Mouse (Mus musculus): Measurements from ENCODE around the gene Ints1. TPM values are rescaled to one million over a fixed set of nuclear protein-coding genes. Genes with fewer than 3 reads are reported as not detected.
A peak's percentile ranks its signal among the peaks of the same experiment; 100 is the strongest.

Ints1 gene
- polyA plus RNA-seq, 1 experiment from 2014 or later = 37.2 TPM

DNA sequence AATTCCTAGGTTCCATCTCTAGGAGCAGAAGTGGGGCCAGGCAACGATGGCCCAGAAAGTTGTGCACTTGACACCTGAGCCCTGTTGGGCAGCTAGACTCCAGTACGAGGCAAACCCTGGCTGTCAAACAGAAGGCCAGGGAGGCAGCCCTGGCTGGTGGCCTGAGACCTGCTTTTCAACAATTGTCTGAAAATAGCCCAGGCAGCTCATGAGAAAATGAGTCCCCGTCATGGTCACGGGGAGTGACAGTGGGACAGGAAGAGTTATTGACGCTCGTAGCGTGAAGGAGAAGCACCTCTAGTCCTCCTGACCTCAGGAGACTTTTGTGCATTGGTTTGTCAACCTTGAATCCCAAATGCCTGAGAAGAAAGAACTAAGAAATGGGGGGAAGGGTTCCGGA is 5.9 kb upstream of the Ints1 start:
- Histone ChIP-seq H3K27ac (no peak overlapping the region), H3K4me2 (replicated peaks) (no peak overlapping the region), H3K27me3 (ENCODE audit: control insufficient read depth, insufficient read depth, low read length) (no peaks in the 10 kb centered on the region), H3K4me3 (replicated peaks; ENCODE audit: low read length) (no peak overlapping the region), H3K9me3 (ENCODE audit: control insufficient read depth, low read length) (no peaks in the 10 kb centered on the region), H3K9ac (no peak overlapping the region), H3K4me1 (replicated peaks; ENCODE audit: control insufficient read depth, insufficient read depth, low read length) (no peaks in the 10 kb centered on the region), H3K36me3 (replicated peaks; ENCODE audit: control insufficient read depth, insufficient read depth) (no peaks in the 10 kb centered on the region)
- no peak for ATAC-seq (ENCODE audit: low FRiP score)
- WGBS = 85% methylated on average over 8 of the region's 8 CpGs
- DNase-seq (ENCODE audit: low spot score) = no peak

- DNase-seq (ENCODE audit: low spot score) (no peak), ATAC-seq (ENCODE audit: low FRiP score) (no peak)
- Histone ChIP-seq H3K36me3 (replicated peaks; ENCODE audit: control insufficient read depth, insufficient read depth) (peaks cover 17% of the 10 kb centered on the region), H3K9me3 (ENCODE audit: control insufficient read depth, low read length) (no peaks in the 10 kb centered on the region), H3K9ac (no peak overlapping the region), H3K27me3 (ENCODE audit: control insufficient read depth, insufficient read depth, low read length) (no peaks in the 10 kb centered on the region), H3K27ac (no peak overlapping the region), H3K4me1 (replicated peaks; ENCODE audit: control insufficient read depth, insufficient read depth, low read length) (peaks cover 7% of the 10 kb centered on the region), H3K4me3 (replicated peaks; ENCODE audit: low read length) (no peak overlapping the region), H3K4me2 (replicated peaks) (no peak overlapping the region)
- WGBS = 87% methylated on average over 5 of the region's 5 CpGs
These were observed 1.5 kb upstream of the Ints1 start for GRCm38 (mm10) chr5:139776966-139777365.

- no peak for ATAC-seq (ENCODE audit: low FRiP score)
- WGBS = 98% methylated on average over 8 of the region's 8 CpGs
These were observed 7.3 kb downstream of the Ints1 start for GRCm38 (mm10) chr5:139768216-139768615.

DNA sequence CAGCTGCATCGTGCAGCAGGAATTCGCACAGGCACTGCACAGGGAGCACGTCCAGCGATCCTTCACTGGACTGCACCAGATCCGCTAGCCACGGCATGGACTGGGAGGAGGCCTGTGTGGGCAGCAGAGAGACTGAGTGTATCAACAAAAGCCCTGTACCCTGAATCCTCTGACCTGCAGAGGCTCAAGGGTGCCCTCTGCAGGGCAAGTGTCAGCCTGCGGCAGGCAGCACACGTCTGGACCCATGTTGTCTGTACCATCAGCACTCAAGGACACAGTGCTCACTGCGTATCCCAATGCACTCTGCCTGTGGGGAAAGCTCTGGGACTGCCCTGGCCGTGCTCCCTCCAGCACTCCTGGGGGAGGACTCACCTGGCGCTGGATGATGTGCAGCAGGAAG is 11.2 kb downstream of the Ints1 start:
- Histone ChIP-seq H3K36me3 (replicated peaks; ENCODE audit: control insufficient read depth, insufficient read depth) (peaks cover 100% of the 10 kb centered on the region), H3K27me3 (ENCODE audit: control insufficient read depth, insufficient read depth, low read length) (no peaks in the 10 kb centered on the region), H3K9me3 (ENCODE audit: control insufficient read depth, low read length) (no peaks in the 10 kb centered on the region), H3K9ac (no peak overlapping the region), H3K4me3 (replicated peaks; ENCODE audit: low read length) (no peak overlapping the region), H3K4me1 (replicated peaks; ENCODE audit: control insufficient read depth, insufficient read depth, low read length) (no peaks in the 10 kb centered on the region), H3K27ac (no peak overlapping the region), H3K4me2 (replicated peaks) (no peak overlapping the region)
- DNase-seq (ENCODE audit: low spot score) (no peak), ATAC-seq (ENCODE audit: low FRiP score) (no peak)
- WGBS = 69% methylated on average over 11 of the region's 11 CpGs

More at GRCm38 (mm10) chr5:139768216-139768615, 7.3 kb downstream of the Ints1 start:
- H3K9ac ChIP-seq = no peak overlapping the region
- H3K9me3 ChIP-seq (ENCODE audit: control insufficient read depth, low read length) = no peaks in the 10 kb centered on the region
- H3K4me2 ChIP-seq (replicated peaks) = no peak overlapping the region
- DNase-seq (ENCODE audit: low spot score) = no peak
- H3K4me3 ChIP-seq (replicated peaks; ENCODE audit: low read length) = no peak overlapping the region
- H3K4me1 ChIP-seq (replicated peaks; ENCODE audit: control insufficient read depth, insufficient read depth, low read length) = no peaks in the 10 kb centered on the region
- peaks cover 100% of the 10 kb centered on the region for H3K36me3 ChIP-seq (replicated peaks; ENCODE audit: control insufficient read depth, insufficient read depth)
- no peak overlapping the region for H3K27ac ChIP-seq
- H3K27me3 ChIP-seq (ENCODE audit: control insufficient read depth, insufficient read depth, low read length) = no peaks in the 10 kb centered on the region

DNA sequence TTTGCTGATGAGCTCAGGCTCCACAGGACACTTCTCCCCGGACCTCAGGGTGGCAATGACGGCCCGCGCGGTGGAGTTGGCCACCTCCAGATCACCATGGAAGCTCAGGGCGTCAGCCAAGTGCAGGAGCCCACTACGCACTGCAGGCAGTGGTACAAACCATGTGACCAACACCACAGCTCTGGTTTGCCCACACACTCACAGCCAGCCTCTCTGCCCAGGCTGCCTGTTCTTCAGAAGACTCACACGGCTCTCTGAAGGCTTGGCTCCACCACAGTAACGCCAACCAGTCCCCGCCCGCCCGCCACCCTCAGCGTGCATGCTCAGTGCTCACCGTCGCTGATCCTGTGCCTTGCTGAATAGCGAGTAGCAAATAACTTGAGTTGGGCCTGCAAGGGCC is 17.4 kb downstream of the Ints1 start:
- no peak overlapping the region for H3K27ac ChIP-seq
- DNase-seq (ENCODE audit: low spot score) (no peak), ATAC-seq (ENCODE audit: low FRiP score) (no peak)
- H3K27me3 ChIP-seq (ENCODE audit: control insufficient read depth, insufficient read depth, low read length) = no peaks in the 10 kb centered on the region
- 90% methylated on average over 16 of the region's 16 CpGs for WGBS
- H3K36me3 ChIP-seq (replicated peaks; ENCODE audit: control insufficient read depth, insufficient read depth) = peaks cover 93% of the 10 kb centered on the region
- no peaks in the 10 kb centered on the region for H3K9me3 ChIP-seq (ENCODE audit: control insufficient read depth, low read length)
- H3K4me2 ChIP-seq (replicated peaks) = no peak overlapping the region
- H3K9ac ChIP-seq = no peak overlapping the region
- no peaks in the 10 kb centered on the region for H3K4me1 ChIP-seq (replicated peaks; ENCODE audit: control insufficient read depth, insufficient read depth, low read length)
- H3K4me3 ChIP-seq (replicated peaks; ENCODE audit: low read length) = no peak overlapping the region

DNA sequence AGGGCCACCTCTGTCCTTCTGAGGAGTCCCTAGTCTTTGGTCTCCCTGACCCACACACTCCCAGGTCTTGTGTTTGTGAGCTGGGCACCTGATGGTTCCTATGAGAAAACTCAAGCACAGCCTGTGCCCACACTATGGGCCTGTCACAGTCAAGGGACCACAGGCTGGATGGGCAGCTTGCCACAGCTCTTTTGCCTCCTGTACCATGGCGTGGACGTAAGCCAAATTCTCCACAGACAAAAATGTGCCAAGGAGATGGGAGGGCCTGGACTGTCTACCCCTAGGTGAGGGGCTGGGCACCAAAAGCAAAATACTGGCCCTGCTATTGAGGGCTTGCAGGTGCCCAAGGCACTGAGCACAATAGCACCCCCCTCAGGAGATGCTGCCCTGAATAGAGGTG is 18.9 kb downstream of the Ints1 start:
- no peak overlapping the region for H3K9ac ChIP-seq
- no peaks in the 10 kb centered on the region for H3K9me3 ChIP-seq (ENCODE audit: control insufficient read depth, low read length)
- H3K4me3 ChIP-seq (replicated peaks; ENCODE audit: low read length) = no peak overlapping the region
- WGBS = 93% methylated on average over 2 of the region's 2 CpGs
- ATAC-seq (ENCODE audit: low FRiP score) = no peak
- H3K4me1 ChIP-seq (replicated peaks; ENCODE audit: control insufficient read depth, insufficient read depth, low read length) = no peaks in the 10 kb centered on the region
- no peak overlapping the region for H3K4me2 ChIP-seq (replicated peaks)
- H3K36me3 ChIP-seq (replicated peaks; ENCODE audit: control insufficient read depth, insufficient read depth) = peaks cover 90% of the 10 kb centered on the region
- no peak for DNase-seq (ENCODE audit: low spot score)
- H3K27me3 ChIP-seq (ENCODE audit: control insufficient read depth, insufficient read depth, low read length) = no peaks in the 10 kb centered on the region
- H3K27ac ChIP-seq = no peak overlapping the region

DNA sequence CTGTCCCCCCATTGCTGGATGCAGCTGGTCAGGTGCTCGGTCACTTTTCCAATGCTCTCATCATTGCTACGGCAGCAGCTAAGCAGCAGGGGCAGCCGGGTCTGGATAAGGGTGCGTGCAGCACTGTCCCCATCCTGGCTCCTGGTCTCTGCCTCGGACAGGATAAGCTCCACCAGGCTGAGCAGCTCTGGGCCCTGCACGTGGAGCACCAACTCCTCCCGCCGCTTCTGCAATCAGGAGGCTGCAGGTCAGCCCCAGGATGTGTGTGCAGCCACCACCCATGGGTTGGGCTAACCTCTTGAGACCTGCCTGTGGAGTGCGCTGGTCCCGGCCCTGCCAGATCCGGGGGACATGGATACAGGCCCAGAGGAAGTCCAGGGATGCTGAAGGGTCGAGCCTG is 19.3 kb downstream of the Ints1 start:
- no peak for ATAC-seq (ENCODE audit: low FRiP score)
- WGBS = 95% methylated on average over 12 of the region's 12 CpGs
- Histone ChIP-seq H3K4me2 (replicated peaks) (no peak overlapping the region), H3K27ac (no peak overlapping the region), H3K9ac (no peak overlapping the region), H3K36me3 (replicated peaks; ENCODE audit: control insufficient read depth, insufficient read depth) (peaks cover 89% of the 10 kb centered on the region), H3K4me1 (replicated peaks; ENCODE audit: control insufficient read depth, insufficient read depth, low read length) (no peaks in the 10 kb centered on the region), H3K4me3 (replicated peaks; ENCODE audit: low read length) (no peak overlapping the region), H3K9me3 (ENCODE audit: control insufficient read depth, low read length) (no peaks in the 10 kb centered on the region), H3K27me3 (ENCODE audit: control insufficient read depth, insufficient read depth, low read length) (no peaks in the 10 kb centered on the region)
- no peak for DNase-seq (ENCODE audit: low spot score)

DNA sequence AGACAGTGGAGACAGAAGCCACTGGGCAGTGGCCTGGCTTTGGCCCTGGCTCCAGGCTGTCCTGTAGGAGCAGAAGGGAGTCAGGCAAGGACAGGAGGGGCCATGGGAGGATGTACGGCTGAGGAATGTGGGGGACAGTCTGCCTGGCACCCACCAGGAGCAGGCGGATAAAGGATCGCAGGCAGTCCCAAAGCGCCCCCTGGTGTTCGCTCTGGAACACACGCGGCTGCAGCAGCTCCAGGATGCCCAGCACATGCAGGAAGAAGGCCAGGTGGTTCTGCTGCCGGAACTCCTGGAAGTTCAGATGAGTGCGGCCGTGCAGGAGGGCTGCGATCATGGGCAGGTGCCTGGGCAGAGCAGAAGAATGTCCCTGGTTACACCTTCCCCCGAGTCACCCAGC is 20.7 kb downstream of the Ints1 start:
- H3K9me3 ChIP-seq (ENCODE audit: control insufficient read depth, low read length) = no peaks in the 10 kb centered on the region
- no peaks in the 10 kb centered on the region for H3K4me1 ChIP-seq (replicated peaks; ENCODE audit: control insufficient read depth, insufficient read depth, low read length)
- H3K27ac ChIP-seq = no peak overlapping the region
- H3K36me3 ChIP-seq (replicated peaks; ENCODE audit: control insufficient read depth, insufficient read depth) = peaks cover 86% of the 10 kb centered on the region
- no peak overlapping the region for H3K4me2 ChIP-seq (replicated peaks)
- H3K4me3 ChIP-seq (replicated peaks; ENCODE audit: low read length) = no peak overlapping the region
- no peak for ATAC-seq (ENCODE audit: low FRiP score)
- 40% methylated on average over 12 of the region's 12 CpGs for WGBS
- no peaks in the 10 kb centered on the region for H3K27me3 ChIP-seq (ENCODE audit: control insufficient read depth, insufficient read depth, low read length)
- peak; percentile 74 for DNase-seq (ENCODE audit: low spot score)
- no peak overlapping the region for H3K9ac ChIP-seq

GRCm38 (mm10) chr5:139750535-139750934 is 24.9 kb downstream of the Ints1 start:
- no peaks in the 10 kb centered on the region for H3K4me1 ChIP-seq (replicated peaks; ENCODE audit: control insufficient read depth, insufficient read depth, low read length)
- no peaks in the 10 kb centered on the region for H3K9me3 ChIP-seq (ENCODE audit: control insufficient read depth, low read length)
- no peak overlapping the region for H3K27ac ChIP-seq
- no peak overlapping the region for H3K9ac ChIP-seq
- peaks cover 4% of the 10 kb centered on the region; the same call in 1 of the 2 replicates for H3K27me3 ChIP-seq (ENCODE audit: control insufficient read depth, insufficient read depth, low read length)
- H3K36me3 ChIP-seq (replicated peaks; ENCODE audit: control insufficient read depth, insufficient read depth) = peaks cover 44% of the 10 kb centered on the region
- H3K4me3 ChIP-seq (replicated peaks; ENCODE audit: low read length) = no peak overlapping the region
- ATAC-seq (ENCODE audit: low FRiP score) (peak; percentile 10; the same call in 1 of the 2 replicates), DNase-seq (ENCODE audit: low spot score) (peak; percentile 83)
- no peak overlapping the region for H3K4me2 ChIP-seq (replicated peaks)

DNA sequence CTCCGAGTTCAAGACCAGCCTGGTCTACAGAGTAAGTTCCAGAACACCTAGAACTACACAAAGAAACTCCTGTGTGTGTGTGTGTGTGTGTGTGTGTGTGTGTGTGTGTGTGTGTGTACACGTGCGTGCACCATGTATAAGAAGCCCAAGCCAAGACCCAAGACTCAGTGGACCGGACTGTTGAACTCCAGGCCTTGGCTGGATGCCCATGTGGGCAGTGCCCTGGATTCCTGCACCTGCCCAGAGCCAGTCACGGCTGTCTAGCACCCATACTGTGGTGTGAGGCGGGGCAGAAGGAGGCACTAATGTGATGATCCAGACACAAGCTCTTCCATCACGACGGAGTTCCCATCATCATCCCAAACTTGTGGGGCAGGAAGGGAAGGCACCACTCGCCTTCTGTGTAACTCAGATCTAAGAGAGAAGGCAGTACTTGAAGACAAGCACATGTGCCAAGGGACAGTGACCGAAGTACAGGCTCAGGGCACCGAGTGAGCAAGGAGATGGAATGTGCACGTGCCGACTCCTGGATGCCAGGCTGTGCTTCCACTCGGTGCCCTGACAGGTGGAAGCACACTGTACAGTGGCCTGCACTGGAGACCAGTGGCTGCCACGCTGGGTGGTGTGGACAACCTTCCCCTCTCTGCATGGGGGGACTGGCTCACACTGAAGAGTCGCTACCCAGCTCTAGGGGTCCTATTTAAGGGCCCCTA is 25.9 kb downstream of the Ints1 start:
- WGBS = 88% methylated on average over 16 of the region's 16 CpGs
- Histone ChIP-seq H3K9me3 (ENCODE audit: control insufficient read depth, low read length) (no peaks in the 10 kb centered on the region), H3K9ac (no peak overlapping the region), H3K27ac (no peak overlapping the region), H3K4me1 (replicated peaks; ENCODE audit: control insufficient read depth, insufficient read depth, low read length) (no peaks in the 10 kb centered on the region), H3K4me2 (replicated peaks) (no peak overlapping the region), H3K27me3 (ENCODE audit: control insufficient read depth, insufficient read depth, low read length) (peaks cover 4% of the 10 kb centered on the region; the same call in 1 of the 2 replicates), H3K36me3 (replicated peaks; ENCODE audit: control insufficient read depth, insufficient read depth) (peaks cover 36% of the 10 kb centered on the region), H3K4me3 (replicated peaks; ENCODE audit: low read length) (no peak overlapping the region)
- ATAC-seq (ENCODE audit: low FRiP score) = no peak
- DNase-seq (ENCODE audit: low spot score) = no peak
